Mouse (Mus musculus) gastrocnemius, adult 8-10 months (tissue): ENCODE data around the gene Coro1b. TPM values are rescaled to one million over a fixed set of nuclear protein-coding genes. Genes with fewer than 3 reads are reported as not detected.

Experiments
- DNase-seq, 2 experiments: peaks; one replicate each; pipeline ENCODE4 v3.0.0; 2022; ENCODE audit warnings: low spot score in 2 of 2
- total RNA-seq, 4 experiments: library from RNA; stranded (reverse); gene quantifications; 2 replicates each; pipeline ENCODE4 v1.2.4; 2022

The Coro1b gene
- total RNA-seq = 10 to 100 TPM; 10.4 to 13.2 (median 11.6) TPM

DNA sequence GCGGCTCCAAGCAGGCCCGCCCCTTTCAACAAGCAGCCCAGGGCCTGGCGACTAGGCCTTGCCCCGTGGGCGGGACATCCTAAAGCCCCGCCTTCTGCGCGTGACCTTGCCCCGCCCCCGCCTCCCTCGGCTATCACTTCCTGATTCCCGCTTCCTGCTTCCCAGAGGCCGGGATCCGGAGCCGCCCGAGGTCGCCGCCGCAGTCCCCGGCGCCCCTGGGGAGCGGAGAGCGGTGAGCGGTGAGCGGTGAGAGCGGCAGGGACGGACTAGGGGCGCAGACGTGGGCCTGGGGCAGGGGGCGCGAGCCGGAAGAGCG lies at the start of gene Coro1b:
TSS of gene Coro1b (plus strand) at position 129 of the 316 bp plus-strand sequence.
- DNase-seq = peak; percentile 94

GRCm38 (mm10) chr19:4099056-4099455 lies 49.4 kb upstream of the Coro1b start:
- DNase-seq = peak; percentile 89 to 92

- DNase-seq = peak; percentile 44 to 61
Measured at GRCm38 (mm10) chr19:4099837-4100717, 48.3 kb upstream of the Coro1b start, which contains the start of gene Pitpnm1. Gene Pitpnm1 (plus strand): TSS chr19:4099998.

DNA sequence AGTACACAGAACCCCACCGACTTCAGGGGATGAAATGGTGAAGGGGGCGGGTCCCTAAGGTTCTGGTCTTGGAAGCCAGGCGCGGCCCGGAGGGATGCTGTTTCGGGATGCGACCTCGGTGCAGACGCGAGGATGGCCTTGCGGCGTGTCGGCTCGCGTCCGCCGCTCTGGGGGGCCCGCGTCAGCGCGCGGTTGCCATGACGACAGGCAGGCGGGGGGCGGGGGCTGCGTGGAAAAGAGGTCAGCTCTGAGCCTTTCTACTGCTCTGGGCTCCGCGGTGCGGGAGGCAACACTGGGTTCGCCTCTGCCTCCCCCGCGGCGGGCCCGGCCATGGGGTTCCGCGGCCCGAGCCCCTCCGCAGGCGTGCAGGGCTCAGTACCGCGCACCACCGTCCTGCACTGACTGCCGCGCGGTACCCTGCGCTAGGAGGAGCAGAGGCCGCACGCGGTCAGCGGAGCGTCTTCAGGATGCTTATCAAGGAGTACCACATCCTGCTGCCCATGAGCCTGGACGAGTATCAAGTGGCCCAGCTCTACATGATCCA lies 47.6 kb upstream of the Coro1b start:
- no peak for DNase-seq

GRCm38 (mm10) chr19:4101466-4101865 lies 47.0 kb upstream of the Coro1b start:
- DNase-seq = no peak

- DNase-seq = no peak
Measured at GRCm38 (mm10) chr19:4102049-4102448, 46.4 kb upstream of the Coro1b start.

GRCm38 (mm10) chr19:4102626-4103025 lies 45.8 kb upstream of the Coro1b start:
- no peak for DNase-seq

DNA sequence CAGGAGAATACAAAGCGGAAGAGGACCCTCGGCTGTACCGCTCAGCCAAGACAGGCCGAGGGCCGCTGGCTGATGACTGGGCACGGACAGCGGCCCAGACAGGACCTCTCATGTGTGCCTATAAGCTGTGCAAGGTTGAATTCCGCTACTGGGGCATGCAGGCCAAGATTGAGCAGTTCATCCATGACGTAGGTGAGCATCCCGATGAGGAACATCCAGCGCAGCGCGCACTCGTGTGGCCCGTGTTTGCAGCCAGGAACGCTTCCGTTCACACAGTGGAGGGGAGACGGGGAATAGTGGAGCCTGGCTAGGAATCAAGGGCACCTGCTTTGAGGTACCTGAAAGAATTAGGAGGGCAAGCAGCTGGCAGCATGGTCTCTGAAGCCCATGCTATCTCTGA lies 45.1 kb upstream of the Coro1b start:
- DNase-seq = no peak

GRCm38 (mm10) chr19:4103792-4104191 lies 44.6 kb upstream of the Coro1b start:
- no peak for DNase-seq

DNA sequence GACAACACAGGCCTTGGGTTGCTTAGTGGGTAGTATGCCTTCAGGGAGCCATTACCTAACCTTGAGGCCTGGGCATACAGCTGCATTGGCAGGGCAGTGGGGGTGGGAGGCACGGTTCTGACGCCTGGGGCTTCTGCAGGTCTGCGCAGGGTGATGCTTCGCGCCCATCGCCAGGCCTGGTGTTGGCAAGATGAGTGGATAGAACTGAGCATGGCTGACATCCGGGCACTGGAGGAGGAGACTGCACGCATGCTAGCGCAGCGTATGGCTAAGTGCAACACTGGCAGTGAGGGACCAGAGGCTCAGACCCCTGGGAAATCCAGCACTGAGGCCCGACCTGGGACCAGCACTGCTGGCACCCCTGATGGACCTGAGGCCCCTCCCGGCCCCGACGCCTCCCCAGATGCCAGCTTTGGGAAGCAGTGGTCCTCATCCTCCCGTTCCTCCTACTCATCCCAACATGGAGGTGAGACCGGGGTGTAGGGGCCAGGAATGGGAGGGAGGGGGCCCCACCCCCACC lies 43.7 kb upstream of the Coro1b start:
- DNase-seq = no peak

GRCm38 (mm10) chr19:4106654-4107053 lies 41.8 kb upstream of the Coro1b start:
- DNase-seq = no peak

DNA sequence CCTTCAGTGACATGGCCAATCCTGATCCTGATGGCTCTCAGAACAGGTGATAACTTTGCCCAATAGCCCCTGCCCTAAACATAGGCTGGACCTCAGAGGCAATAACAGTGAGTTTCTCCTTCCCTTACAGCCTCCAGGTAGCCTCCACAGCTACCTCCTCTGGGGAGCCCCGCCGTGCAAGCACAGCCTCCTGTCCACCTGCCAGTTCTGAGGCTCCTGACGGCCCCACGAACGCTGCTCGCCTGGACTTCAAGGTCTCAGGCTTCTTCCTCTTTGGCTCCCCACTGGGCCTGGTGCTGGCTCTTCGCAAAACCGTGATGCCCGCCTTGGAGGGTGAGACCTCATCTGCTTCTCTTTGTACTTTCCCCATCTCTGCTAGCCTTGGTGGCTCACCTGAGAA lies 39.9 kb upstream of the Coro1b start:
- DNase-seq = no peak

- no peak for DNase-seq
Measured at GRCm38 (mm10) chr19:4112063-4112960, 36.1 kb upstream of the Coro1b start.

DNA sequence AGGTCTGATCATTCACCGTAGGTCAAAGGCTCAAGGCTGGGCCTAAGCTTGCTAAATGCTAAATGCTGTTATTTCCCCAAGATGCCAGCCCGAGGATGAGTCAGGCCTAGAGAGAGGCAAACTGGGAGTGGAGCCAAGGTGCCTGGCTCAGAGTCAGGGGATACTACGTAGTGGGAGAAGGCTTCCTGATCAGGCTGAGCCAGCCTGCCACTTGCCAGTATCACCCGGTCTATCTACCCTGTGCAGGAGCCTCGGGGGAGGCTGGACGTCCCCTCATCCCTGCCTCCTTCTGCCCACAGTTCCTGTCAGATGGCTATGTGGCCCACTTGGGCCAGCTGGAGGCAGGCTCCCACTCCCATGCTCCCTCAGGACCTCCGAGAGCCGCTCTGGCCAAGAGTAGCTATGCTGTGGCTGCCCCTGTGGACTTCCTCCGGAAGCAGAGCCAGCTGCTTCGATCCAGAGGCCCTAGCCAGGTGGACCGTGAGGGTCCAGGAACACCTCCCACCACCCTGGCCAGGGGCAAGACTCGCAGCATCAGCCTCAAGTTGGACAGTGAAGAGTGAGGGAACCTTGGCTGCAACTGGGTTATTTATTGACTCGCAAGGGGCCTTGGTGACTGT lies 35.1 kb upstream of the Coro1b start:
- DNase-seq = peak; percentile 67 to 71

DNA sequence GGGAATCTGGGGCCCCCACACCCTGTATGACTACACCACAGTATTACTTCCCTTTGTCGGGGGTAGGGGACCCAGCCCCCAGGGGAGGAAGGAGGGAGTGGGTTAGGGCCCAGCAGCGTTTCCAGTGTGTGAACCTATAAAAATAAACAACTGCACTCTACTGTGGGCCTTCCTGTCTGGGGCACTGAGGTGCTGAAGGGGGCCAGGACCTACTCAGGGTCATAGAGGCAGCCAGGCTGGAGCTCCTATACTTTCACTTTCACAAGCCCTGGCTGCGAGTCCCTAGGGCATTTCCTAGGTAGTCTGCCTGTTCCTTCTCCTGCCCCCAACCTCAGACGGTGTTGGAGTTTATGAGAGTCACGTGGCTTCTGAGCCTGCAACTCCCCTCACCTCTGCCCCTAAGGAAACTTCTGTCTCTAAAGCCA lies 34.6 kb upstream of the Coro1b start:
- DNase-seq = no peak

- no peak for DNase-seq
Measured at GRCm38 (mm10) chr19:4114551-4114950, 33.9 kb upstream of the Coro1b start.

- no peak for DNase-seq
Measured at GRCm38 (mm10) chr19:4115144-4115543, 33.3 kb upstream of the Coro1b start.

GRCm38 (mm10) chr19:4115816-4116215 lies 32.6 kb upstream of the Coro1b start:
- DNase-seq = no peak

DNA sequence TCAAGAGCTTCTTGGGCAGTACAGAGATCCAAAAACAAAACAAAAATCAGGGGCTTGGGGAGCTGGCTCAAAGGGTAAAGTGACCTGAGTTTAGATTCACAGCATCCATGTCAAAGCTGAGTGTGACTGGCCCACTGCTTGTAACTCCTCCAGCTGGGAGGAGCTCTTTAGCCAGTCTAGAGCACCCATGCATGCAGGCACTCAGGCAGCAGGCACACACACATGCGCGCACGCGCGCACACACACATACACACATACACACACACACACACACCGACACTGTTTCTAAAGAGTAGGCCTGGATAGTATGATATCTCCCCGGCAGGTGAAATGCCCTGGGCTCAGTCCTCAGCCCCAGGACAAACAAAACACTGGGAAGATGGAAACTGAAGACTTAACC lies 31.4 kb upstream of the Coro1b start:
- no peak for DNase-seq

- DNase-seq = no peak
Measured at GRCm38 (mm10) chr19:4118350-4118749, 30.1 kb upstream of the Coro1b start.
